Mouse (Mus musculus) lung, embryonic 15.5 days (tissue): ENCODE measurements around the gene Eps8. TPM values are rescaled to one million over a fixed set of nuclear protein-coding genes. Genes with fewer than 3 reads are reported as not detected.
"Not testable (repeated sequence)": the region's sequence is repeated elsewhere in the genome, so short reads cannot be mapped to it uniquely, and the experiment has no call there.

ENCODE experiments used
- ATAC-seq: fragments of 200-750 bp; cut with Nextera tagmentation; 2 replicates; pipeline ENCODE4 v1.8.0; 2017; ENCODE audit warnings: moderate number of reproducible peaks, borderline replicate concordance; ENCODE audit not compliant: low FRiP score, low TSS enrichment; ENCODE audit errors: extremely low read depth
- H3K27ac ChIP-seq: fragments of 300-500 bp; sonication (generic); 2 replicates; pipeline ENCODE4 v1.5.1; 2015; ENCODE audit warnings: moderate library complexity, mild to moderate bottlenecking, inconsistent platforms
- H3K27me3 ChIP-seq: fragments of 300-500 bp; sonication (generic); 2 replicates; pipeline ENCODE4 v1.6.1; 2015; ENCODE audit warnings: inconsistent platforms
- H3K36me3 ChIP-seq: fragments of 300-500 bp; sonication (generic); 2 replicates; pipeline ENCODE4 v1.6.1; 2015; ENCODE audit warnings: inconsistent platforms
- H3K4me1 ChIP-seq: fragments of 300-500 bp; sonication (generic); 2 replicates; pipeline ENCODE4 v1.6.1; 2015; ENCODE audit warnings: inconsistent platforms
- H3K4me2 ChIP-seq: fragments of 300-500 bp; sonication (generic); 2 replicates; pipeline ENCODE4 v1.6.1; 2015; ENCODE audit warnings: inconsistent platforms, mild to moderate bottlenecking, moderate library complexity
- H3K4me3 ChIP-seq: fragments of 300-500 bp; sonication (generic); 2 replicates; pipeline ENCODE4 v1.5.1; 2015; ENCODE audit warnings: mild to moderate bottlenecking, inconsistent platforms
- H3K9ac ChIP-seq: fragments of 300-500 bp; sonication (generic); 2 replicates; pipeline ENCODE4 v1.6.1; 2015; ENCODE audit warnings: inconsistent platforms
- H3K9me3 ChIP-seq: fragments of 300-500 bp; sonication (generic); 2 replicates; pipeline ENCODE4 v1.6.1; 2016; ENCODE audit warnings: inconsistent platforms
- WGBS: fragments of 180-500 bp; shearing (Covaris S2); methylation state at CpG from one replicate; pipeline ENCODE4 v1.1.7; 2015; 5-methylcytosine and 5-hydroxymethylcytosine counted together
- polyA plus RNA-seq: library from polyadenylated mRNA; unstranded; fragments of >200 nt; fragmentation: Nextera tagmentation; extraction: Ambion mirVana; gene quantifications from 2 replicates; pipeline ENCODE4 v1.2.1, GENCODE M21; 2015

The Eps8 gene
- polyA plus RNA-seq, 1 experiment from 2014 or later: 26.0 TPM

- Histone ChIP-seq H3K27ac (no peak overlapping the region), H3K4me3 (no peak overlapping the region), H3K36me3 (no peaks in the 10 kb centered on the region), H3K9me3 (no peaks in the 10 kb centered on the region), H3K27me3 (no peaks in the 10 kb centered on the region), H3K4me1 (peaks cover 10% of the 10 kb centered on the region; the same call in 1 of the 2 replicates), H3K4me2 (no peak overlapping the region), H3K9ac (no peak overlapping the region)
- 84% methylated on average over 5 of the region's 5 CpGs for WGBS
- no peak for ATAC-seq
Measured at GRCm38 (mm10) chr6:137463771-137464170, 190.9 kb downstream of the Eps8 start.

- WGBS: 58% methylated on average over 7 of the region's 7 CpGs
- Histone ChIP-seq H3K27ac (no peak overlapping the region), H3K4me2 (no peak overlapping the region), H3K4me3 (no peak overlapping the region), H3K9ac (no peak overlapping the region), H3K36me3 (no peaks in the 10 kb centered on the region), H3K4me1 (peaks cover 6% of the 10 kb centered on the region), H3K27me3 (no peaks in the 10 kb centered on the region), H3K9me3 (no peaks in the 10 kb centered on the region)
- no peak for ATAC-seq
Measured at GRCm38 (mm10) chr6:137458136-137458535, 196.5 kb downstream of the Eps8 start.

- Histone ChIP-seq H3K4me3 (no peak overlapping the region), H3K27me3 (no peaks in the 10 kb centered on the region), H3K9ac (no peak overlapping the region), H3K4me1 (peaks cover 6% of the 10 kb centered on the region), H3K36me3 (no peaks in the 10 kb centered on the region), H3K9me3 (no peaks in the 10 kb centered on the region), H3K27ac (no peak overlapping the region), H3K4me2 (no peak overlapping the region)
- 17% methylated on average over 7 of the region's 7 CpGs for WGBS
- no peak for ATAC-seq
Measured at GRCm38 (mm10) chr6:137457210-137457609, 197.5 kb downstream of the Eps8 start.

GRCm38 (mm10) chr6:137456064-137456463, 198.6 kb downstream of the Eps8 start:
- Histone ChIP-seq H3K4me3 (no peak overlapping the region), H3K4me1 (peaks cover 6% of the 10 kb centered on the region), H3K4me2 (peak overlapping the region; percentile 29), H3K36me3 (no peaks in the 10 kb centered on the region), H3K27ac (no peak overlapping the region), H3K9ac (no peak overlapping the region), H3K9me3 (no peaks in the 10 kb centered on the region), H3K27me3 (no peaks in the 10 kb centered on the region)
- ATAC-seq: no peak
- 37% methylated on average over 7 of the region's 7 CpGs for WGBS

GRCm38 (mm10) chr6:137455537-137456041, 199.1 kb downstream of the Eps8 start:
- 13% methylated on average over 10 of the region's 10 CpGs for WGBS
- Histone ChIP-seq H3K4me1 (peaks cover 6% of the 10 kb centered on the region), H3K9ac (no peak overlapping the region), H3K36me3 (no peaks in the 10 kb centered on the region), H3K4me2 (peak overlapping the region; percentile 29), H3K27ac (no peak overlapping the region), H3K9me3 (no peaks in the 10 kb centered on the region), H3K27me3 (no peaks in the 10 kb centered on the region), H3K4me3 (no peak overlapping the region)
- ATAC-seq: peak; percentile 72; the same call in 1 of the 2 replicates

- not testable (repeated sequence) for ATAC-seq, H3K27ac ChIP-seq, H3K36me3 ChIP-seq, H3K4me2 ChIP-seq, H3K4me1 ChIP-seq, H3K9me3 ChIP-seq, H3K27me3 ChIP-seq, H3K4me3 ChIP-seq, H3K9ac ChIP-seq
- 70% methylated on average over 7 of the region's 7 CpGs for WGBS
Measured at GRCm38 (mm10) chr6:137446116-137446515, 208.6 kb downstream of the Eps8 start.

GRCm38 (mm10) chr6:137443089-137443488, 211.6 kb downstream of the Eps8 start:
- no peak overlapping the region for H3K27ac ChIP-seq
- no peaks in the 10 kb centered on the region for H3K4me1 ChIP-seq
- no peaks in the 10 kb centered on the region for H3K36me3 ChIP-seq
- no peak for ATAC-seq
- WGBS: 86% methylated on average over 12 of the region's 12 CpGs
- no peak overlapping the region for H3K9ac ChIP-seq
- H3K27me3 ChIP-seq: no peaks in the 10 kb centered on the region
- no peak overlapping the region for H3K4me3 ChIP-seq
- no peak overlapping the region for H3K4me2 ChIP-seq
- no peaks in the 10 kb centered on the region for H3K9me3 ChIP-seq

- WGBS: 56% methylated on average over 19 of the region's 19 CpGs
- no peaks in the 10 kb centered on the region for H3K4me1 ChIP-seq
- no peaks in the 10 kb centered on the region for H3K36me3 ChIP-seq
- no peak overlapping the region for H3K9ac ChIP-seq
- no peak overlapping the region for H3K4me3 ChIP-seq
- ATAC-seq: no peak
- H3K9me3 ChIP-seq: no peaks in the 10 kb centered on the region
- no peaks in the 10 kb centered on the region for H3K27me3 ChIP-seq
- H3K4me2 ChIP-seq: no peak overlapping the region
- no peak overlapping the region for H3K27ac ChIP-seq
Measured at GRCm38 (mm10) chr6:137440559-137441486, 213.9 kb downstream of the Eps8 start.

GRCm38 (mm10) chr6:137437902-137438580, 216.6 kb downstream of the Eps8 start:
- Histone ChIP-seq H3K27me3 (no peaks in the 10 kb centered on the region), H3K27ac (no peak overlapping the region), H3K4me3 (no peak overlapping the region), H3K9me3 (no peaks in the 10 kb centered on the region), H3K4me2 (no peak overlapping the region), H3K4me1 (no peaks in the 10 kb centered on the region), H3K36me3 (no peaks in the 10 kb centered on the region), H3K9ac (no peak overlapping the region)
- ATAC-seq: no peak
- WGBS: 50% methylated on average over 16 of the region's 16 CpGs

GRCm38 (mm10) chr6:137437486-137437885, 217.2 kb downstream of the Eps8 start:
- no peak overlapping the region for H3K27ac ChIP-seq
- 71% methylated on average over 4 of the region's 4 CpGs for WGBS
- no peak overlapping the region for H3K9ac ChIP-seq
- H3K4me1 ChIP-seq: no peaks in the 10 kb centered on the region
- H3K4me2 ChIP-seq: no peak overlapping the region
- H3K9me3 ChIP-seq: no peaks in the 10 kb centered on the region
- H3K4me3 ChIP-seq: no peak overlapping the region
- no peaks in the 10 kb centered on the region for H3K27me3 ChIP-seq
- no peak for ATAC-seq
- no peaks in the 10 kb centered on the region for H3K36me3 ChIP-seq

GRCm38 (mm10) chr6:137433521-137434137, 221.0 kb downstream of the Eps8 start:
- 49% methylated on average over 14 of the region's 14 CpGs for WGBS
- Histone ChIP-seq H3K27me3 (no peaks in the 10 kb centered on the region), H3K4me1 (no peaks in the 10 kb centered on the region), H3K9ac (no peak overlapping the region), H3K4me2 (no peak overlapping the region), H3K36me3 (no peaks in the 10 kb centered on the region), H3K9me3 (no peaks in the 10 kb centered on the region), H3K27ac (peak overlapping the region; percentile 41; the same call in 1 of the 2 replicates), H3K4me3 (no peak overlapping the region)
- peak; percentile 59; the same call in 1 of the 2 replicates for ATAC-seq
